ENCODE assay signal across 7 mouse cellular contexts in the genomic region with DNA sequence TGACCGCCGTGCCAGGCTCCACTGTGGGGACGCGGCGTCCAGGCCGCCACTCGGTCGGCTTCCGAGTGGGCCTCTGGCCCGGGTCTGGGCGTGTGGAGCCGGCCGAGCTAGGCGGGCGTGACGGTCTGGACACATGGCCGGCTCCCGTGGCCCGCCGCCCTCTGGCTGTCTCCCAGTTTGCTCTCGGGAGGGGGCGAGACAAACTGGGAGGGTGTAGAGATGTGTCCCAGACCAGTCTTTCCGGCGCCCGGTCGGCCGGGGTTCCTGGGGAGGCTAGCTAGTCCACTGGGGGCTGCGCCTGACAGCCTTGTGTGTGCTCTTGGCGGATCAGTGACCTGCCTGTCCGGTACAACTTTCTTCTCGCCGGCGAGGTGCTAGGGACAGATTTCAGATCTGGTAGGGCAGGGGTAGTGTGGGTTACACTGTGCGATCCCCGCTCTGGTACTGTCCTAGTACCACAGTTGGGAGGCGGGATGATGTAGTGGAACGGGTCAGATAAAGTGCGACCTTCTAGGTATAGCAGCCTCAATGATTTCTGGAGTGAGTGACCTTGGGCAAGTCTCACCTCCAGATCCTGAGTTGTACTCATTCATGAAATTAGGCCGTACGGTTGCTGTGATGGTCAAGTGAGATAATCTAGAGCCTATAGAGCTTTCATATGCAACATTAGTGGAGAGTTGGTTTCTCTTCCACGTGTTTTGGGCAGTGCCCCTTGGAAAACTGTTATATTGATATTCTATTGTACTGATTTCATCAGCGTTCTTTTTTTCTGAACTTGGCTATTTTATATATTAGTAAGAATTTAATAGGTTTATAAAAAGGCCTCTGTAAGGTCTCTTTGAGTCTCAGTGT. TPM values are rescaled to one million over a fixed set of nuclear protein-coding genes. Genes with fewer than 3 reads are reported as not detected.
DNase-seq lines count a peak whose midpoint lies in the region; ATAC-seq lines count a peak whose summit lies in the region.

No protein-coding gene starts in this region.

- no peaks in the 10 kb centered on the region for H3K27me3 ChIP-seq in intestine, embryonic 15.5 days (replicated peaks)

- peak; percentile 87 for ATAC-seq in intestine, embryonic 15.5 days

- peak overlapping the region; percentile 96 for H3K9ac ChIP-seq in intestine, embryonic 15.5 days

- WGBS in intestine, embryonic 15.5 days, result under 1% methylated on average over 42 of the region's 42 CpGs

- no peaks in the 10 kb centered on the region for H3K36me3 ChIP-seq in intestine, embryonic 15.5 days

- peak overlapping the region; percentile 63 for H3K4me2 ChIP-seq in intestine, embryonic 15.5 days (replicated peaks)

- intact Hi-C loops in left cerebral cortex, postnatal 4 days (cut with DNase I), result no loop called here

- peak overlapping the region; percentile 97 for H3K4me3 ChIP-seq in intestine, embryonic 15.5 days (replicated peaks)

- peak; percentile 65 to 86 for DNase-seq in adrenal gland, adult (ENCODE audit: inconsistent age in 2 of 2, low spot score in 1 of 2)
- peak; percentile 5 for DNase-seq in embryo, embryonic 11.5 days (ENCODE audit: low read depth, low spot score)
- peak; percentile 72 to 83 for DNase-seq in gastrocnemius, postnatal 4 days (ENCODE audit: low spot score in 2 of 2)
- peak; percentile 58 for DNase-seq in left cerebral cortex, postnatal 4 days
- peak; percentile 29 for DNase-seq in mesoderm, embryonic 11.5 days (ENCODE audit: low read depth, low spot score)
- peak; percentile 24 to 38 for DNase-seq in spleen, adult 18-20 months

- no peaks in the 10 kb centered on the region for H3K9me3 ChIP-seq in intestine, embryonic 15.5 days

- peak overlapping the region; percentile 94 for H3K27ac ChIP-seq in intestine, embryonic 15.5 days

- no peaks in the 10 kb centered on the region for H3K4me1 ChIP-seq in intestine, embryonic 15.5 days (replicated peaks)

RNA-seq across cellular contexts. Expression of a gene that starts 0.8 kb away (rescaled TPM):
- 10 to 100 TPM; 88.4 to 88.6 TPM for total RNA-seq in gastrocnemius, postnatal 4 days (2021)
- 43.7 and 44.4 TPM in 2 replicates for polyA plus RNA-seq in intestine, embryonic 15.5 days (2015; fragmentation: Nextera tagmentation; extraction: Ambion mirVana)
- total RNA-seq in left cerebral cortex, postnatal 4 days (2021), result 100 to 1,000 TPM in 1 of 2 experiments, 10 to 100 TPM in 1; 97.1 to 104 TPM

RNA-seq across cellular contexts. Expression of a gene that starts 32.1 kb away (rescaled TPM):
- 10 to 100 TPM; 41.3 to 46.5 TPM for total RNA-seq in gastrocnemius, postnatal 4 days (2021)
- polyA plus RNA-seq in intestine, embryonic 15.5 days (2015; fragmentation: Nextera tagmentation; extraction: Ambion mirVana), result 74.6 and 81.9 TPM in 2 replicates
- total RNA-seq in left cerebral cortex, postnatal 4 days (2021), result 10 to 100 TPM; 46.2 to 48.3 TPM

RNA-seq across cellular contexts. Expression of a gene that starts 42.2 kb away (rescaled TPM):
- total RNA-seq in gastrocnemius, postnatal 4 days (2021), result 10 to 100 TPM in 1 of 2 experiments, 1 to 10 TPM in 1; 6.8 to 10.1 TPM
- polyA plus RNA-seq in intestine, embryonic 15.5 days (2015; fragmentation: Nextera tagmentation; extraction: Ambion mirVana), result 15.0 and 15.6 TPM in 2 replicates
- 1 to 10 TPM; 9.7 to 9.9 TPM for total RNA-seq in left cerebral cortex, postnatal 4 days (2021)

RNA-seq across cellular contexts. Expression of a gene that starts 58.6 kb away (rescaled TPM):
- total RNA-seq in gastrocnemius, postnatal 4 days (2021), result 100 to 1,000 TPM; 113 to 127 TPM
- polyA plus RNA-seq in intestine, embryonic 15.5 days (2015; fragmentation: Nextera tagmentation; extraction: Ambion mirVana), result 24.9 and 25.7 TPM in 2 replicates
- 100 to 1,000 TPM; 123 to 135 TPM for total RNA-seq in left cerebral cortex, postnatal 4 days (2021)

Comparison
In these comparisons a context has a peak if more than half of its experiments do, and no peak if none do; other contexts are left out.
1. Peak in every context shown above with its lines: DNase-seq, ATAC-seq, H3K4me3 ChIP-seq and H3K27ac ChIP-seq.
2. DNase-seq: peak in every context shown above with its lines; median percentile 78 in gastrocnemius, postnatal 4 days; 76 in adrenal gland, adult; 58 in left cerebral cortex, postnatal 4 days; 31 in spleen, adult 18-20 months; 29 in mesoderm, embryonic 11.5 days; 5 in embryo, embryonic 11.5 days.